Mouse (Mus musculus) liver, postnatal 0 days (tissue): ENCODE measurements at regions not wholly inside any gene's neighbourhood (a gene's known extent, or its start where the extent isn't known, plus 50 kb on each side); places are given as distances from the start of the nearest gene placed in this dataset.
A peak's percentile ranks its signal among the peaks of the same experiment; 100 is the strongest.

ENCODE experiments used
- ATAC-seq: fragments of 200-750 bp; cut with Nextera tagmentation; 2 replicates; pipeline ENCODE4 v1.8.0; 2017; ENCODE audit warnings: mild to moderate bottlenecking, moderate library complexity
- DNase-seq: peaks from one replicate; pipeline ENCODE4 v3.0.0-alpha.2; 2016
- H3K27ac ChIP-seq: fragments of 300-500 bp; sonication (generic); 2 replicates; pipeline ENCODE4 v1.5.1; 2014; ENCODE audit warnings: antibody characterized with exemption, moderate library complexity, mild to moderate bottlenecking, low read depth
- H3K27me3 ChIP-seq: fragments of 300-500 bp; sonication (generic); 2 replicates; pipeline ENCODE4 v1.6.1; 2014; ENCODE audit warnings: low read length, control low read depth, mixed read lengths; ENCODE audit not compliant: insufficient read depth
- H3K36me3 ChIP-seq: fragments of 300-500 bp; sonication (generic); replicated peaks from 2 replicates; pipeline ENCODE4 v1.6.1; 2014; ENCODE audit warnings: mild to moderate bottlenecking, control low read depth, low read length, moderate library complexity, mixed read lengths; ENCODE audit not compliant: insufficient read depth
- H3K4me1 ChIP-seq: fragments of 300-500 bp; sonication (generic); 2 replicates; pipeline ENCODE4 v1.6.1; 2014; ENCODE audit warnings: antibody characterized with exemption, mild to moderate bottlenecking, control low read depth; ENCODE audit not compliant: insufficient read depth
- H3K4me2 ChIP-seq: fragments of 300-500 bp; sonication (generic); 2 replicates; pipeline ENCODE4 v1.6.1; 2014; ENCODE audit warnings: low read depth, mild to moderate bottlenecking, low read length, moderate library complexity, mixed read lengths
- H3K4me3 ChIP-seq: fragments of 300-500 bp; sonication (generic); 2 replicates; pipeline ENCODE4 v1.5.1; 2014; ENCODE audit warnings: low read depth, low read length
- H3K9ac ChIP-seq: fragments of 300-500 bp; sonication (generic); replicated peaks from 2 replicates; pipeline ENCODE4 v1.6.1; 2014; ENCODE audit warnings: mild to moderate bottlenecking, moderate library complexity
- H3K9me3 ChIP-seq: fragments of 300-500 bp; sonication (generic); 2 replicates; pipeline ENCODE4 v1.6.1; 2016; ENCODE audit warnings: mild to moderate bottlenecking, control low read depth, low read length, mixed read lengths
- CTCF ChIP-seq: sonication (generic); IDR thresholded peaks from 2 replicates; pipeline ENCODE4 v1.5.1; 2016; ENCODE audit warnings: antibody characterized with exemption, low read depth
- EP300 ChIP-seq: IDR thresholded peaks from 2 replicates; pipeline ENCODE4 v1.6.1; 2016; ENCODE audit warnings: antibody characterized with exemption, low read depth, mild to moderate bottlenecking
- whole genome bisulfite sequencing: fragments of 180-500 bp; shearing (Covaris S2); extraction: QIAGEN DNeasy Blood & Tissue Kit; methylation state at CpG from one replicate; pipeline ENCODE4 v1.1.7; 2014; ENCODE audit not compliant: insufficient replicate concordance; 5-methylcytosine and 5-hydroxymethylcytosine counted together

DNA sequence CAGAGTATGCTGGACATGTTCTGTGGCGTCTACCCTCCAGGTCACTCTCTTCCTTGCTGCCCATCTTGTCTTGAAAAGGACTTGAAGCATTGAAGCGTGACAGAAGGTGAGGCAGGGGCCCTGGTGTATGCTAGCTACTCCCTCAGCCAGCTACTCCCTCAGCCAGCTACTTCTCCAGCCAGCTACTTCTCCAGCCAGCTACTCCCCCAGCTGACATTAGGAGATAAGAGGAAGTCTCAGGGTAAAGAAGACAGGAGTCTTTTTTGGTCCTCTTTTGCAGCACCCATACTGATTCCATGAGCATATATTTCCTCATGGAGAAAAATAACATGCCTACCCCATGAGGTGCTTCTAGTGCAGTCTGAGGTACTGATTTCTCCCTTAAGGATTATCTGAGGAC is 111.6 kb upstream of the Irf2bp2 start:
- no peak for ATAC-seq
- peaks cover 54% of the 10 kb centered on the region for H3K4me1 ChIP-seq
- H3K36me3 ChIP-seq = no peaks in the 10 kb centered on the region
- no peak for DNase-seq
- no peaks in the 10 kb centered on the region for H3K27me3 ChIP-seq
- WGBS = 79% methylated on average over 2 of the region's 2 CpGs
- H3K27ac ChIP-seq = peak overlapping the region; percentile 83; the same call in 1 of the 2 replicates
- no peaks in the 10 kb centered on the region for H3K9me3 ChIP-seq
- no peak overlapping the region for H3K4me3 ChIP-seq
- no peak overlapping the region for H3K4me2 ChIP-seq
- TF ChIP-seq EP300 = no peak
- TF ChIP-seq CTCF = no peak
- no peak overlapping the region for H3K9ac ChIP-seq

DNA sequence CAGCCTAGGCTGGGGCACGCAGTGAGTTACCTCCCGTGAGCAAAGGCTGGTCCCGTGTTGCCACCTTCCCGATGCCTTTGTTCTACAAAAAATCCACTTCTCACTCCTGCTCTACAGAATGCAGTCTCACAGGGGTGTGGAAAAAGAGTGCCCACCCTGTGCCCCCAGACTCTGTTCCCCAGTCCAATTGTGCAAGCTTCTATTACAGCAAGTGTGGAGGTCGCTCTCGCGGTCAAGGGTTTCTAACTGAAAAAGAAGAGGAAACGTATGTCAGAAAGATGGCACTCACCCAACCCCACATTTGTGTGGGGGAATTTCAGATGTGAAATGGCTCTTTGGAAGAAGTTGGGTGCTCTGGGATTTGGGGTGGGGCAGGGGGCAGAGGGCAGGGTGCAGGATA is 110.9 kb upstream of the Irf2bp2 start:
- H3K4me1 ChIP-seq = peaks cover 57% of the 10 kb centered on the region
- H3K27me3 ChIP-seq = no peaks in the 10 kb centered on the region
- peak overlapping the region; percentile 83 for H3K27ac ChIP-seq
- no peak overlapping the region for H3K4me2 ChIP-seq
- no peaks in the 10 kb centered on the region for H3K9me3 ChIP-seq
- ATAC-seq = no peak
- TF ChIP-seq EP300 (no peak), CTCF (no peak)
- DNase-seq = no peak
- no peaks in the 10 kb centered on the region for H3K36me3 ChIP-seq
- H3K4me3 ChIP-seq = no peak overlapping the region
- no peak overlapping the region for H3K9ac ChIP-seq
- whole genome bisulfite sequencing = 60% methylated on average over 8 of the region's 8 CpGs

DNA sequence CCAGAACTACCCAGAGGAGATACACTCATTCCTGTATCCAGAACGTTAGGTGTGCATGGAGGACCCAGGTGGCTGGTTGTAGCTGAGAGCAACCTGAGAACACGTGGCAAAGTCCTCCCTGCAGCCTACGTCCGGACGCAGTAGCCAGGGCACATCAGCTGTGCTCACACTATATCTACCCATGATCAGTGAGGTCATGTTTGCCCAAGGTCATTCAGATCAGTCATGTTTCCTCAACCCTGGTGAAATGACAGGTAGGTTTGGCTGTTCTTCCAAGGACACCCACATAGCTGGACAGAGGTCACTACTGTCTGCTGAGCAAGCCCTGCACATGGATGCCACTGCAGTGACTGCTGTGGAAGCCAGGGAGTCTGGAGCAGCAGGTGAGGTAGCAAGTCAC is 109.8 kb upstream of the Irf2bp2 start:
- peak overlapping the region; percentile 83 for H3K27ac ChIP-seq
- no peaks in the 10 kb centered on the region for H3K27me3 ChIP-seq
- peaks cover 65% of the 10 kb centered on the region for H3K4me1 ChIP-seq
- H3K4me2 ChIP-seq = no peak overlapping the region
- H3K9me3 ChIP-seq = no peaks in the 10 kb centered on the region
- TF ChIP-seq EP300 (peak; percentile 36; the same call in 1 of the 2 replicates), CTCF (no peak)
- peak; percentile 48 for DNase-seq
- H3K36me3 ChIP-seq = no peaks in the 10 kb centered on the region
- H3K4me3 ChIP-seq = no peak overlapping the region
- WGBS = 45% methylated on average over 5 of the region's 5 CpGs
- ATAC-seq = peak; percentile 90
- H3K9ac ChIP-seq = no peak overlapping the region

DNA sequence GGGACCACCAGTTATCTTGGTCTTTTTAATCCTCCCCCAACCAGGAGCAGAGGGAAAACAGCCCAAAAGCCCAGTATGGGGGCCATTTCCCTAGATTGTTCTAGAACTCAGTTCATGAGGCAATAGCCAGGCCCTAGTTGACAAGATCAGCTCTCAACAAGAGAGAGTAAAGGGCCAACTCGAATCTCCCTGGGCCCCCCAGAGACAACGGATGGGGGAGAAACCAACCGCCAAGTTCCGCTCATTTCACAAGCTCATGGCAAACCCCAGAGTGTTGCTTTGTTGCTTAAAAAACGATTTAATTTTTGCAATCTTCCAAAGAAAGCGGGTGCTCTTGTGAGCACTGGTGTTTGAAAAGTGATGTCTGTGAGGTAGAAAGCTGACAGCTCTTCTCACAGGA is 108.5 kb upstream of the Irf2bp2 start:
- no peak overlapping the region for H3K9ac ChIP-seq
- WGBS = 74% methylated on average over 6 of the region's 6 CpGs
- TF ChIP-seq CTCF (no peak), EP300 (no peak)
- no peaks in the 10 kb centered on the region for H3K27me3 ChIP-seq
- H3K9me3 ChIP-seq = no peaks in the 10 kb centered on the region
- peaks cover 65% of the 10 kb centered on the region for H3K4me1 ChIP-seq
- DNase-seq (peak; percentile 44), ATAC-seq (no peak)
- H3K27ac ChIP-seq = peak overlapping the region; percentile 83
- H3K36me3 ChIP-seq = no peaks in the 10 kb centered on the region
- H3K4me3 ChIP-seq = no peak overlapping the region
- no peak overlapping the region for H3K4me2 ChIP-seq

DNA sequence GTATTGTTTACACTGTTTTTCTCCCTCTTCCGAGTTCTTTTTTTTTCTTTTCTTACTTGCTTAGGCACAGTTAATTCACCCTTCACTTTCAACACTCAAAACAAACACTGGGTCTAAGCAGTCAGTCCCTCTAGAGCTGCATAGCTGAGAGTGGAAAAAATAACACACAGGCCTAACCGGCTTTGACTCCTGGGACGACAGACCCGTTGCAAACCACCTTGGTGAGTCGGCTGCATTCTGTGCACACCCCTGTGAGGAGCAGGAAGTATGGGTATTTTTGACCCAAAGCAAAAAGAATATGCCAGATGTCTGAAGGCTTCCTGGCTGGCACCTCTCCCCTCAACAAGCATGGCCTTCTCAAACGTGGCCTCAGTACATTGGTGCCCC is 105.6 kb upstream of the Irf2bp2 start:
- H3K4me2 ChIP-seq = no peak overlapping the region
- ATAC-seq (no peak), DNase-seq (no peak)
- H3K9ac ChIP-seq = 0 out of 2 replicates have a peak overlapping the region, but pooled peaks have one; percentile 5
- no peaks in the 10 kb centered on the region for H3K9me3 ChIP-seq
- H3K36me3 ChIP-seq = no peaks in the 10 kb centered on the region
- H3K27me3 ChIP-seq = no peaks in the 10 kb centered on the region
- WGBS = 17% methylated on average over 6 of the region's 6 CpGs
- TF ChIP-seq CTCF (no peak), EP300 (no peak)
- peak overlapping the region; percentile 49 for H3K27ac ChIP-seq
- H3K4me1 ChIP-seq = peaks cover 54% of the 10 kb centered on the region
- H3K4me3 ChIP-seq = no peak overlapping the region

DNA sequence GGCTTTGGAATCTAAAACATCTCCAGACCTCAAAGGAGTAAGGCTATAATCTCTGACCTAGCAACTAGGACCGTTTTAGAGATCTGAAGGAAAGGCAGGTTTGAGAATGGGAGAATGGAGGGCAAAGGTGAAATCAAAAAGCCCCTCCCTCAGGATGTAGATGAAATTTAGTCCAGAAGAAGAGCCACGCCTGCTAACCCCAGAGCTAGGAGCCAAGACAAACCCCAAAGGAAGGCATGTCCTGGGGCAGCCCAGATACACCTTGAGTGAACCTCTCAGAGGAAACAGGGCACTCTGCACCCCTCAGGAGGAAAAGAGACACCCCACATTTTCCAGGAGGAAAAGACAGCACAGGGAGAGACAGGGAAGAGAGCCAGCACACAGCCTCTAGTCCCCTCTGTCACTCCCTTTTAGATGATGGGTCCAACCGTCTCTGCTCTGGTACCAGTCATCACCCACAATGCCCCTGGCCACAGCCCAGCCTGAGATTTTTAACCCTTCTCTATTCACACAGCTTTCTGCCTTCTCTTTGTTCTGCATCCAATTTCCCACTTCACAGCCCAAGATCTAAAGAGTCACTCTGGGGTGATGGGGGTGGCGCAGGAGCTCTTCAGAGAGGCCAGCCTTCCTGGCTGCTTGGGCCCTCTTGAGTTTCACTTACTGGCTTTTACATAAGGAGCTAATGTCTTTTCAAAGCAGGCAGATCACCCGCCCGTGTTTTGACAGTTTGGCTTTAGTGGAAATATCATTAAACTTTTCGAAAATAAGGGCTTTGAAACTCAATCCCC is 105.0 kb upstream of the Irf2bp2 start:
- Histone ChIP-seq H3K27ac (peak overlapping the region; percentile 49), H3K27me3 (no peaks in the 10 kb centered on the region), H3K36me3 (no peaks in the 10 kb centered on the region), H3K9ac (0 out of 2 replicates have a peak overlapping the region, but pooled peaks have one; percentile 5), H3K4me3 (no peak overlapping the region), H3K4me1 (peaks cover 49% of the 10 kb centered on the region), H3K9me3 (no peaks in the 10 kb centered on the region), H3K4me2 (no peak overlapping the region)
- DNase-seq (no peak), ATAC-seq (no peak)
- 52% methylated on average over 7 of the region's 7 CpGs for WGBS
- TF ChIP-seq EP300 (no peak), CTCF (no peak)
